Mouse (Mus musculus): ENCODE results near the gene Rmi2. TPM values are rescaled to one million over a fixed set of nuclear protein-coding genes. Genes with fewer than 3 reads are reported as not detected.

The Rmi2 gene
- polyA plus RNA-seq, 1 experiment from 2014 or later = 0.47 TPM

- Histone ChIP-seq H3K27me3 (ENCODE audit: control insufficient read depth, insufficient read depth, low read length) (no peaks in the 10 kb centered on the region), H3K4me1 (replicated peaks; ENCODE audit: control insufficient read depth, insufficient read depth, low read length) (no peaks in the 10 kb centered on the region), H3K4me2 (replicated peaks) (no peak overlapping the region), H3K9ac (no peak overlapping the region), H3K4me3 (replicated peaks; ENCODE audit: low read length) (no peak overlapping the region), H3K27ac (no peak overlapping the region), H3K36me3 (replicated peaks; ENCODE audit: control insufficient read depth, insufficient read depth) (no peaks in the 10 kb centered on the region), H3K9me3 (ENCODE audit: control insufficient read depth, low read length) (no peaks in the 10 kb centered on the region)
- WGBS = 80% methylated on average over 4 of the region's 4 CpGs
- ATAC-seq (ENCODE audit: low FRiP score) (no peak), DNase-seq (ENCODE audit: low spot score) (no peak)
These were observed 13.5 kb upstream of the Rmi2 start for GRCm38 (mm10) chr16:10821387-10821786.

GRCm38 (mm10) chr16:10824536-10824935 is 10.3 kb upstream of the Rmi2 start:
- no peaks in the 10 kb centered on the region for H3K36me3 ChIP-seq (replicated peaks; ENCODE audit: control insufficient read depth, insufficient read depth)
- H3K4me1 ChIP-seq (replicated peaks; ENCODE audit: control insufficient read depth, insufficient read depth, low read length) = no peaks in the 10 kb centered on the region
- no peak overlapping the region for H3K4me2 ChIP-seq (replicated peaks)
- DNase-seq (ENCODE audit: low spot score) (no peak), ATAC-seq (ENCODE audit: low FRiP score) (no peak)
- no peak overlapping the region for H3K4me3 ChIP-seq (replicated peaks; ENCODE audit: low read length)
- no peaks in the 10 kb centered on the region for H3K9me3 ChIP-seq (ENCODE audit: control insufficient read depth, low read length)
- H3K27me3 ChIP-seq (ENCODE audit: control insufficient read depth, insufficient read depth, low read length) = no peaks in the 10 kb centered on the region
- H3K27ac ChIP-seq = no peak overlapping the region
- H3K9ac ChIP-seq = no peak overlapping the region
- WGBS = 85% methylated on average over 1 of the region's 1 CpGs

GRCm38 (mm10) chr16:10825840-10826239 is 9.0 kb upstream of the Rmi2 start:
- no peak overlapping the region for H3K4me2 ChIP-seq (replicated peaks)
- no peak for DNase-seq (ENCODE audit: low spot score)
- no peak overlapping the region for H3K4me3 ChIP-seq (replicated peaks; ENCODE audit: low read length)
- no peak overlapping the region for H3K27ac ChIP-seq
- H3K4me1 ChIP-seq (replicated peaks; ENCODE audit: control insufficient read depth, insufficient read depth, low read length) = no peaks in the 10 kb centered on the region
- no peaks in the 10 kb centered on the region for H3K36me3 ChIP-seq (replicated peaks; ENCODE audit: control insufficient read depth, insufficient read depth)
- no peak overlapping the region for H3K9ac ChIP-seq
- H3K27me3 ChIP-seq (ENCODE audit: control insufficient read depth, insufficient read depth, low read length) = no peaks in the 10 kb centered on the region
- H3K9me3 ChIP-seq (ENCODE audit: control insufficient read depth, low read length) = no peaks in the 10 kb centered on the region
- WGBS = 94% methylated on average over 4 of the region's 4 CpGs
- ATAC-seq (ENCODE audit: low FRiP score) = no peak

GRCm38 (mm10) chr16:10827269-10827668 is 7.6 kb upstream of the Rmi2 start:
- ATAC-seq (ENCODE audit: low FRiP score) (no peak), DNase-seq (ENCODE audit: low spot score) (no peak)
- H3K4me1 ChIP-seq (replicated peaks; ENCODE audit: control insufficient read depth, insufficient read depth, low read length) = no peaks in the 10 kb centered on the region
- no peaks in the 10 kb centered on the region for H3K9me3 ChIP-seq (ENCODE audit: control insufficient read depth, low read length)
- no peak overlapping the region for H3K9ac ChIP-seq
- no peak overlapping the region for H3K4me3 ChIP-seq (replicated peaks; ENCODE audit: low read length)
- no peak overlapping the region for H3K4me2 ChIP-seq (replicated peaks)
- 94% methylated on average over 9 of the region's 9 CpGs for WGBS
- no peak overlapping the region for H3K27ac ChIP-seq
- H3K27me3 ChIP-seq (ENCODE audit: control insufficient read depth, insufficient read depth, low read length) = no peaks in the 10 kb centered on the region
- no peaks in the 10 kb centered on the region for H3K36me3 ChIP-seq (replicated peaks; ENCODE audit: control insufficient read depth, insufficient read depth)

GRCm38 (mm10) chr16:10827766-10828460 is 6.9 kb upstream of the Rmi2 start:
- Histone ChIP-seq H3K4me3 (replicated peaks; ENCODE audit: low read length) (no peak overlapping the region), H3K27ac (no peak overlapping the region), H3K9me3 (ENCODE audit: control insufficient read depth, low read length) (no peaks in the 10 kb centered on the region), H3K4me2 (replicated peaks) (no peak overlapping the region), H3K36me3 (replicated peaks; ENCODE audit: control insufficient read depth, insufficient read depth) (no peaks in the 10 kb centered on the region), H3K9ac (no peak overlapping the region), H3K4me1 (replicated peaks; ENCODE audit: control insufficient read depth, insufficient read depth, low read length) (no peaks in the 10 kb centered on the region), H3K27me3 (ENCODE audit: control insufficient read depth, insufficient read depth, low read length) (no peaks in the 10 kb centered on the region)
- DNase-seq (ENCODE audit: low spot score) (no peak), ATAC-seq (ENCODE audit: low FRiP score) (no peak)
- 85% methylated on average over 7 of the region's 7 CpGs for WGBS

GRCm38 (mm10) chr16:10828461-10828805 is 6.4 kb upstream of the Rmi2 start:
- DNase-seq (ENCODE audit: low spot score) = no peak
- no peaks in the 10 kb centered on the region for H3K4me1 ChIP-seq (replicated peaks; ENCODE audit: control insufficient read depth, insufficient read depth, low read length)
- no peak overlapping the region for H3K27ac ChIP-seq
- 82% methylated on average over 4 of the region's 4 CpGs for WGBS
- no peak overlapping the region for H3K4me2 ChIP-seq (replicated peaks)
- no peak for ATAC-seq (ENCODE audit: low FRiP score)
- H3K27me3 ChIP-seq (ENCODE audit: control insufficient read depth, insufficient read depth, low read length) = no peaks in the 10 kb centered on the region
- no peak overlapping the region for H3K9ac ChIP-seq
- H3K36me3 ChIP-seq (replicated peaks; ENCODE audit: control insufficient read depth, insufficient read depth) = no peaks in the 10 kb centered on the region
- no peaks in the 10 kb centered on the region for H3K9me3 ChIP-seq (ENCODE audit: control insufficient read depth, low read length)
- no peak overlapping the region for H3K4me3 ChIP-seq (replicated peaks; ENCODE audit: low read length)

GRCm38 (mm10) chr16:10834542-10834910 is 333 bp upstream of the Rmi2 start:
- WGBS = 10% methylated on average over 12 of the region's 12 CpGs
- H3K9ac ChIP-seq = peak overlapping the region; percentile 56; the same call in 1 of the 2 replicates

DNA sequence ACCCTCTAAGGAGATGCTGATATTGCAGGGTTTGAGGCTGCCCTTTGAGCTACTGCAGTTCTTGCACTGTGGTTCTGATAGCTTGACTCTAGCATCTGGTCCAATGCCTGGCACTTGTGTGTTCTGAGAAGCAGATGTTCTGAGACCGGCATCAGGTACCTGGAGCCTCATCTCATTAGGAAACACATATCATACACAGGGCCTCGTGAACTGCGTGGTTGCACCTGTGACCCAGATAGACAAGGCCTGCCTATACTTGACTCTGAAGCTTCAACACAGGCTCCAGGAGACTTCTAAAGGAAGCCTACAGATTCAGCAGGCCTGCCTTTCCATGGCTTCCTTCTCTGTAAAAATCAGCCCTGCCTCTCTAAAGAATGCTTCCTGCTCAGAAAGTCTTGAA is 1.5 kb downstream of the Rmi2 start:
- WGBS = 93% methylated on average over 3 of the region's 3 CpGs
- Histone ChIP-seq H3K9ac (no peak overlapping the region), H3K36me3 (replicated peaks; ENCODE audit: control insufficient read depth, insufficient read depth) (no peaks in the 10 kb centered on the region), H3K9me3 (ENCODE audit: control insufficient read depth, low read length) (no peaks in the 10 kb centered on the region), H3K4me3 (replicated peaks; ENCODE audit: low read length) (no peak overlapping the region), H3K4me2 (replicated peaks) (no peak overlapping the region), H3K27ac (no peak overlapping the region), H3K27me3 (ENCODE audit: control insufficient read depth, insufficient read depth, low read length) (no peaks in the 10 kb centered on the region), H3K4me1 (replicated peaks; ENCODE audit: control insufficient read depth, insufficient read depth, low read length) (0 out of 2 replicates have a peak, but pooled peaks cover 3% of the 10 kb centered on the region)
- DNase-seq (ENCODE audit: low spot score) (no peak), ATAC-seq (ENCODE audit: low FRiP score) (no peak)

More at GRCm38 (mm10) chr16:10834542-10834910, 333 bp upstream of the Rmi2 start:
- no peak for ATAC-seq (ENCODE audit: low FRiP score)
- no peaks in the 10 kb centered on the region for H3K27me3 ChIP-seq (ENCODE audit: control insufficient read depth, insufficient read depth, low read length)
- H3K36me3 ChIP-seq (replicated peaks; ENCODE audit: control insufficient read depth, insufficient read depth) = no peaks in the 10 kb centered on the region
- H3K27ac ChIP-seq = no peak overlapping the region
- peak overlapping the region; percentile 91 for H3K4me2 ChIP-seq (replicated peaks)
- H3K4me3 ChIP-seq (replicated peaks; ENCODE audit: low read length) = peak overlapping the region; percentile 81
- 0 out of 2 replicates have a peak, but pooled peaks cover 3% of the 10 kb centered on the region for H3K4me1 ChIP-seq (replicated peaks; ENCODE audit: control insufficient read depth, insufficient read depth, low read length)
- DNase-seq (ENCODE audit: low spot score) = no peak
- no peaks in the 10 kb centered on the region for H3K9me3 ChIP-seq (ENCODE audit: control insufficient read depth, low read length)

GRCm38 (mm10) chr16:10837250-10837649 is 2.4 kb downstream of the Rmi2 start:
- no peak overlapping the region for H3K27ac ChIP-seq
- H3K27me3 ChIP-seq (ENCODE audit: control insufficient read depth, insufficient read depth, low read length) = no peaks in the 10 kb centered on the region
- H3K9ac ChIP-seq = no peak overlapping the region
- no peaks in the 10 kb centered on the region for H3K36me3 ChIP-seq (replicated peaks; ENCODE audit: control insufficient read depth, insufficient read depth)
- 94% methylated on average over 3 of the region's 3 CpGs for WGBS
- ATAC-seq (ENCODE audit: low FRiP score) = no peak
- no peak overlapping the region for H3K4me2 ChIP-seq (replicated peaks)
- H3K9me3 ChIP-seq (ENCODE audit: control insufficient read depth, low read length) = no peaks in the 10 kb centered on the region
- no peak for DNase-seq (ENCODE audit: low spot score)
- no peak overlapping the region for H3K4me3 ChIP-seq (replicated peaks; ENCODE audit: low read length)
- H3K4me1 ChIP-seq (replicated peaks; ENCODE audit: control insufficient read depth, insufficient read depth, low read length) = 0 out of 2 replicates have a peak, but pooled peaks cover 3% of the 10 kb centered on the region

DNA sequence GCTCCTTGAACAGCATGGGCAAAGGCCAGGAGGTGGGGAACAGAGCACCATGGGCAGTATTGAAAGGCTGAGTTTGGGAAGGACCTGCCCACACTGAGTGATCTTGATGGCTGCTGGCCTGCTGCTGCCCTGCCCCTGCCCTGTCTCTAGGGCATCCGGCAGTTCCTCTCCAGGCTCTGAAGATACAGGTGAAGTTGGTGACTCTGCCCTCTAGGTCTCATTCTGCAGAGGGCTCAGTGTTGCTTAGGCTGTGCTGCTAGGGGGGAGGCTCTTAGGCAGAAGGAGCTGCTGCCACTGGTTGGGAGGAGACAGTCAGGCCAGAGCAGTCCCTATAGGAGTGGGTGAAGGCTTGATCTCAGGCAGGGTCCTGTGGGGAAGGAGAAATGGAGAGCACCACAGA is 3.0 kb downstream of the Rmi2 start:
- WGBS = 88% methylated on average over 1 of the region's 1 CpGs
- no peak for DNase-seq (ENCODE audit: low spot score)

More for the DNA sequence above, 3.0 kb downstream of the Rmi2 start:
- Histone ChIP-seq H3K9ac (no peak overlapping the region), H3K27ac (no peak overlapping the region), H3K4me3 (replicated peaks; ENCODE audit: low read length) (no peak overlapping the region), H3K4me2 (replicated peaks) (no peak overlapping the region), H3K36me3 (replicated peaks; ENCODE audit: control insufficient read depth, insufficient read depth) (no peaks in the 10 kb centered on the region), H3K4me1 (replicated peaks; ENCODE audit: control insufficient read depth, insufficient read depth, low read length) (0 out of 2 replicates have a peak, but pooled peaks cover 3% of the 10 kb centered on the region), H3K9me3 (ENCODE audit: control insufficient read depth, low read length) (no peaks in the 10 kb centered on the region), H3K27me3 (ENCODE audit: control insufficient read depth, insufficient read depth, low read length) (no peaks in the 10 kb centered on the region)
- ATAC-seq (ENCODE audit: low FRiP score) = no peak
